Mouse (Mus musculus): Measurements from ENCODE around the gene Papss2.

Gene Papss2

GRCm38 (mm10) chr19:32599436-32599835 is 3.8 kb downstream of the Papss2 start:
- DNase-seq (ENCODE audit: extremely low read depth, low read depth), result no peak

- DNase-seq (ENCODE audit: extremely low read depth, low read depth), result no peak
Observed at GRCm38 (mm10) chr19:32601033-32601770, 5.6 kb downstream of the Papss2 start.

GRCm38 (mm10) chr19:32603466-32603865 is 7.9 kb downstream of the Papss2 start:
- no peak for DNase-seq (ENCODE audit: extremely low read depth, low read depth)

- DNase-seq (ENCODE audit: extremely low read depth, low read depth), result no peak
Observed at GRCm38 (mm10) chr19:32604127-32604526, 8.5 kb downstream of the Papss2 start.

- DNase-seq (ENCODE audit: extremely low read depth, low read depth), result no peak
Observed at GRCm38 (mm10) chr19:32604563-32605252, 9.1 kb downstream of the Papss2 start.

GRCm38 (mm10) chr19:32606227-32606827 is 10.7 kb downstream of the Papss2 start:
- no peak for DNase-seq (ENCODE audit: extremely low read depth, low read depth)

- DNase-seq (ENCODE audit: extremely low read depth, low read depth), result no peak
Observed at GRCm38 (mm10) chr19:32607036-32607435, 11.4 kb downstream of the Papss2 start.

- DNase-seq (ENCODE audit: extremely low read depth, low read depth), result no peak
Observed at GRCm38 (mm10) chr19:32611386-32612092, 15.9 kb downstream of the Papss2 start.

- DNase-seq (ENCODE audit: extremely low read depth, low read depth), result no peak
Observed at GRCm38 (mm10) chr19:32614046-32614771, 18.6 kb downstream of the Papss2 start.

GRCm38 (mm10) chr19:32614772-32615099 is 19.1 kb downstream of the Papss2 start:
- no peak for DNase-seq (ENCODE audit: extremely low read depth, low read depth)

- DNase-seq (ENCODE audit: extremely low read depth, low read depth), result no peak
Observed at GRCm38 (mm10) chr19:32616646-32617045, 21.1 kb downstream of the Papss2 start.

GRCm38 (mm10) chr19:32619739-32620138 is 24.1 kb downstream of the Papss2 start:
- no peak for DNase-seq (ENCODE audit: extremely low read depth, low read depth)

- DNase-seq (ENCODE audit: extremely low read depth, low read depth), result no peak
Observed at GRCm38 (mm10) chr19:32620859-32621445, 25.4 kb downstream of the Papss2 start.

GRCm38 (mm10) chr19:32622142-32622541 is 26.6 kb downstream of the Papss2 start:
- no peak for DNase-seq (ENCODE audit: extremely low read depth, low read depth)

- no peak for DNase-seq (ENCODE audit: extremely low read depth, low read depth)
Observed at GRCm38 (mm10) chr19:32626768-32627331, 31.3 kb downstream of the Papss2 start.

- DNase-seq (ENCODE audit: extremely low read depth, low read depth), result no peak
Observed at GRCm38 (mm10) chr19:32627631-32628030, 32.0 kb downstream of the Papss2 start.

- no peak for DNase-seq (ENCODE audit: extremely low read depth, low read depth)
Observed at GRCm38 (mm10) chr19:32628572-32629132, 33.1 kb downstream of the Papss2 start.

- no peak for DNase-seq (ENCODE audit: extremely low read depth, low read depth)
Observed at GRCm38 (mm10) chr19:32634916-32635315, 39.3 kb downstream of the Papss2 start.

- DNase-seq (ENCODE audit: extremely low read depth, low read depth), result no peak
Observed at GRCm38 (mm10) chr19:32637357-32638275, 42.0 kb downstream of the Papss2 start.
